8 mouse cellular contexts compared by ENCODE assay signal in the genomic region with DNA sequence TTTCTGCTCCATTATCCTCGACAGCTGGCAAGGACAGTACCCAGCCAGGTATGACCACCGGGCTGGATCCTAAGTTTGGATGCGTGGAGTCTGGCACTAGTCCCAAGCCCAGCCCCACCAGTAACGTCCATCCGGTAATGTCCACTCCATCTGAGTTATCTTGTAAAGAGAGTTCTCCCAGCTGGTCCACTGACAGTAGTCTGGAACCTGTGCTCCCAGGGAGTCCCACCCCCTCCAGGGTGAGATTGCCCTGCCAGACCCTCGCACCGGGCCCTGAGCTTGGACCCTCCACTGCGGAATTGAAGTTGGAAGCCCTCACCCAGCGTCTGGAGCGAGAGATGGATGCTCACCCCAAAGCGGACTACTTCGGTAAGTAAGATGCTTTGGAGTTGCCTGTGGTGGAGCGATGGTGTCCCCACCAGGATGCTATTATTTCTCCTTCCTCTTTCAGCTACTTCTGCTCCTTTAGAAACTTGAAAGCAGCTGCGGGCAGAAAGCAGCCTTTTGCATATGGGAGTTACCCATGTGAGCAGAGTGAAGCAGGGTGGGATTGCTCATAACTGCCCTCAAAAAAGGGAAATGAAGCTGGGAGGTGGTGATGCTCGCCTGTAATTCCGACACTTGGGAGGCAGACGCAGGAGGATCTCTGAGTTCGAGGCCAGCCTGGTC. TPM values are rescaled to one million over a fixed set of nuclear protein-coding genes. Genes with fewer than 3 reads are reported as not detected.
DNase-seq lines count a peak whose midpoint lies in the region; ATAC-seq lines count a peak whose summit lies in the region.

No protein-coding gene starts in this region.

- H3K27ac ChIP-seq in heart, embryonic 10.5 days: peak overlapping the region; percentile 92; the same call in 1 of the 2 replicates
- H3K27ac ChIP-seq in forebrain, embryonic 15.5 days (replicated peaks): no peak overlapping the region
- H3K27ac ChIP-seq in limb, embryonic 10.5 days: peak overlapping the region; percentile 42; the same call in 1 of the 2 replicates
- no peak overlapping the region for H3K27ac ChIP-seq in midbrain, embryonic 11.5 days (ENCODE audit: low read depth, low read length)

- peaks cover 67% of the 10 kb centered on the region for H3K4me1 ChIP-seq in heart, embryonic 10.5 days
- peaks cover 29% of the 10 kb centered on the region for H3K4me1 ChIP-seq in forebrain, embryonic 15.5 days
- H3K4me1 ChIP-seq in limb, embryonic 10.5 days: peaks cover 53% of the 10 kb centered on the region
- peaks cover 27% of the 10 kb centered on the region for H3K4me1 ChIP-seq in midbrain, embryonic 11.5 days (ENCODE audit: control insufficient read depth, insufficient read depth, low read length)

- H3K4me2 ChIP-seq in forebrain, embryonic 15.5 days (replicated peaks): peak overlapping the region; percentile 61
- peak overlapping the region; percentile 87 for H3K4me2 ChIP-seq in midbrain, embryonic 11.5 days

- no peaks in the 10 kb centered on the region for H3K9me3 ChIP-seq in heart, embryonic 10.5 days
- no peaks in the 10 kb centered on the region for H3K9me3 ChIP-seq in forebrain, embryonic 15.5 days
- no peaks in the 10 kb centered on the region; the same call in 1 of the 2 replicates for H3K9me3 ChIP-seq in limb, embryonic 10.5 days (replicated peaks)
- H3K9me3 ChIP-seq in midbrain, embryonic 11.5 days (ENCODE audit: control insufficient read depth, low read length): no peaks in the 10 kb centered on the region

- DNase-seq in heart, embryonic 10.5 days (ENCODE audit: low spot score): no peak
- DNase-seq in heart, adult 8-10 months (ENCODE audit: low spot score): no peak
- DNase-seq in limb, embryonic 10.5 days (ENCODE audit: low spot score): no peak
- no peak for DNase-seq in midbrain, embryonic 11.5 days (ENCODE audit: low spot score, missing footprints)
- DNase-seq in thymus, postnatal 4 days: peak; percentile 17
- no peak for DNase-seq in right cerebral cortex, postnatal 36 days (ENCODE audit: low spot score in 2 of 2)
- DNase-seq in urinary bladder, postnatal 4 days (ENCODE audit: low spot score in 2 of 2): no peak

- H3K4me3 ChIP-seq in heart, embryonic 10.5 days: peak overlapping the region; percentile 73
- peak overlapping the region; percentile 75 for H3K4me3 ChIP-seq in forebrain, embryonic 15.5 days
- H3K4me3 ChIP-seq in limb, embryonic 10.5 days: peak overlapping the region; percentile 60
- peak overlapping the region; percentile 65 for H3K4me3 ChIP-seq in midbrain, embryonic 11.5 days (ENCODE audit: low read depth, low read length)

- H3K27me3 ChIP-seq in heart, embryonic 10.5 days (ENCODE audit: insufficient read depth, poor library complexity, severe bottlenecking): no peaks in the 10 kb centered on the region
- H3K27me3 ChIP-seq in forebrain, embryonic 15.5 days: no peaks in the 10 kb centered on the region
- H3K27me3 ChIP-seq in limb, embryonic 10.5 days (ENCODE audit: low read depth, poor library complexity, severe bottlenecking): no peaks in the 10 kb centered on the region
- H3K27me3 ChIP-seq in midbrain, embryonic 11.5 days (ENCODE audit: control insufficient read depth, insufficient read depth, low read length): no peaks in the 10 kb centered on the region

- H3K9ac ChIP-seq in forebrain, embryonic 15.5 days (replicated peaks): no peak overlapping the region
- peak overlapping the region; percentile 20; the same call in 1 of the 2 replicates for H3K9ac ChIP-seq in midbrain, embryonic 11.5 days (ENCODE audit: low read length)

- no peak for ATAC-seq in forebrain, embryonic 15.5 days (replicated peaks)
- no peak for ATAC-seq in midbrain, embryonic 11.5 days (ENCODE audit: low FRiP score)

- WGBS in heart, embryonic 10.5 days: 79% methylated on average over 18 of the region's 18 CpGs
- WGBS in forebrain, embryonic 15.5 days: 80% methylated on average over 18 of the region's 18 CpGs
- 89% methylated on average over 18 of the region's 18 CpGs for WGBS in limb, embryonic 10.5 days
- WGBS in midbrain, embryonic 11.5 days: 87% methylated on average over 18 of the region's 18 CpGs

- H3K36me3 ChIP-seq in heart, embryonic 10.5 days: peaks cover 30% of the 10 kb centered on the region
- H3K36me3 ChIP-seq in forebrain, embryonic 15.5 days: no peaks in the 10 kb centered on the region
- H3K36me3 ChIP-seq in limb, embryonic 10.5 days: peaks cover 59% of the 10 kb centered on the region
- peaks cover 2% of the 10 kb centered on the region; the same call in 1 of the 2 replicates for H3K36me3 ChIP-seq in midbrain, embryonic 11.5 days (ENCODE audit: control insufficient read depth, insufficient read depth, low read length)

RNA-seq across cellular contexts. Expression of gene Limd1, which starts 1.9 kb away (rescaled TPM):
- polyA plus RNA-seq in heart, embryonic 10.5 days (2016; fragmentation: Nextera tagmentation; extraction: Ambion mirVana): 39.0 and 39.2 TPM in 2 replicates
- 10 to 100 TPM; 34.0 to 52.2 (median 36.9) TPM for total RNA-seq in heart, adult 8-10 months (2022)
- polyA plus RNA-seq in forebrain, embryonic 15.5 days (2015; fragmentation: Nextera tagmentation; extraction: Ambion mirVana): 18.0 and 19.8 TPM in 2 replicates
- 55.2 and 55.8 TPM in 2 replicates for polyA plus RNA-seq in limb, embryonic 10.5 days (2016; fragmentation: Nextera tagmentation; extraction: Ambion mirVana)
- polyA plus RNA-seq in midbrain, embryonic 11.5 days (2014; fragmentation: Nextera tagmentation; extraction: Ambion mirVana): 43.3 and 46.4 TPM in 2 replicates

RNA-seq across cellular contexts. Expression of gene Sacm1l, which starts 49.2 kb away (rescaled TPM):
- 42.6 and 48.6 TPM in 2 replicates for polyA plus RNA-seq in heart, embryonic 10.5 days (2016; fragmentation: Nextera tagmentation; extraction: Ambion mirVana)
- total RNA-seq in heart, adult 8-10 months (2022): 10 to 100 TPM; 29.5 to 36.0 (median 32.5) TPM
- 48.5 and 51.8 TPM in 2 replicates for polyA plus RNA-seq in forebrain, embryonic 15.5 days (2015; fragmentation: Nextera tagmentation; extraction: Ambion mirVana)
- 39.9 and 45.3 TPM in 2 replicates for polyA plus RNA-seq in limb, embryonic 10.5 days (2016; fragmentation: Nextera tagmentation; extraction: Ambion mirVana)
- 53.9 and 63.3 TPM in 2 replicates for polyA plus RNA-seq in midbrain, embryonic 11.5 days (2014; fragmentation: Nextera tagmentation; extraction: Ambion mirVana)

Comparison
In these comparisons a context has a peak if more than half of its experiments do, and no peak if none do; other contexts are left out.
1. H3K27ac ChIP-seq: peak in heart, embryonic 10.5 days (single experiment) and limb, embryonic 10.5 days (single experiment); none in forebrain, embryonic 15.5 days (single experiment) and midbrain, embryonic 11.5 days (single experiment).
2. Peak in every context shown above with its lines, with median percentiles within 50 percentile points of each other: H3K4me3 ChIP-seq.